Mouse (Mus musculus) hindlimb bud, embryonic 11.5 days (tissue): ENCODE results near the gene Pnmal1.
A peak's percentile ranks its signal among the peaks of the same experiment; 100 is the strongest.

Source experiments
- DNase-seq: peaks from one replicate; pipeline ENCODE4 v3.0.0-alpha.2; 2012; ENCODE audit warnings: low read depth, low spot score; ENCODE audit errors: extremely low spot score

The Pnmal1 gene

DNA sequence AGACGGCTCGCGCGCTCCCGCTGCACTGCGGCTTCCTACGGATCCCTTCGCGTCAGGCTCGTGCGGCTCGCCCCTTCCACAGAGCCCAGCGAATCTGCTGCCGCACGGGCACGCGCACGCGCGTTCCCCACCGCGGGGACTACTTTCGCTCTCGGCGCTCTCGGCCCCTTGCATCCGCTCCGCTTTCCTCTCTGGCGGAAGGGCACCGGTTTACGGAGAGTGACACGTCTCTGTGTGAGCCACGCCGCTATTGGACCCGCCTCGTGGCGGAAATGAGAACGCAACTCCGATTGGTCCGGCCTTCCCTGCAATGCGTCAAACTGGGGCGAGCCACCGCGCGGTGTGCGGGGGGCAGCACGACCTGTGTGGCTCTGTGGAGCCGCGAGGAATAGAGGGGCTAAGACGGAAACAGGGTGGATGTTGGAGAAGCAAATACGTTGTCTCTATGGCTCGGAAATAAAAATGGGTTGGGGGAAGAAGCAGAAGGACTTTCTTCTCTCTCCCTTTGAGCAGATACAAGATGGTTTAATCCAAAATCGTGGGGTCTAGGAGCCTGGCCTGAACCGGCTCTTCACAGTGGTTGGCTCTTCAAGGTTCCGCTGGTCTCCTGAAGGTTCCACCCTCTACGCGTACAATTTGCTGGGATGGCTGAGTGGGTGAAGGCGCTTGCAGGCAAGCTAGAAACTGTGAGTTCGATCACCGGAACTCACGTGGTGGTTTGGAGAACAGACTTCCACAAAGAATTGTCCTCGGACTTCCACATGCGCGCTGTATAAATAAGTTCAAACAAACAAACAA, 35.2 kb upstream of the Pnmal1 start, which contains the start of gene Calm3:
Gene Calm3, minus strand, starts transcription at position 78 of the 798 bp plus-strand sequence.
- peak; percentile 99 for DNase-seq

DNA sequence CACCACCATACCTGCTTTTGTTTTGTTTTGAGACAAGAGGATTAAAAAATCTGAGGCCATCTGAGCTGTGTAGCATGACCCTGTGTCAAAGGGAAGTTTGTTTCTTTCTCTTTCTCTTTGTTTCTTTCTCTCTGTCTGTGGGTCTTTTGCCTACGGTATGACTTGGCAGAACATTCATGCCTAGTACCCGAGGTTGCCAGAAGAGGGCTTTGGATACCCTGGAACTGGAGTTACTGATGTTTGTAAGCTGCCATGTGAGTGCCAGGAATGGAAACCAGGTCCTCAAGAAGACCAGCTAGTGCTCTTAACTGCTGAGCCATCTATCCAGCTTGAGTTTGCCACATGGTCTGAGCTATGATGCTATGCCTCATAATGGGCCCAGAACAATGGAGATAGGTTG, 31.1 kb upstream of the Pnmal1 start:
- no peak for DNase-seq

DNA sequence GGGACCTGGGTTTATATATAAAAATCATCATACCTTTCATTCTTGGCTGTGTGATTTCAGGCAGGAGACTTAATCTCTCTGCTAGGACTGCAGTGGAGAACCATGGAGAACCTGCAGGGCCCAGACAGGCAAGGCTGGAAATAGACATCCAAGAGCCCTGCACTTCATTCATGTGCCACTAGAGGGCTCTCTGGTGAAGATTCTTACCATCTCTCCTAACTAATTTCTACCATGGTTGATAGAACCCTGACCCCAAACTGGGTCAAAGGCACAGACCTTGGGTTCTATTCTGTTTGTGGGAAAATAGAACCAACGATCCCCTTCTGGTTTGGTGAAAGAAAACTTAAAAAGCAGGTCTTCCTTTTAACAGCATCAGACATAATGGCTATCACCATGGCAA, 28.6 kb upstream of the Pnmal1 start:
- DNase-seq: no peak

DNA sequence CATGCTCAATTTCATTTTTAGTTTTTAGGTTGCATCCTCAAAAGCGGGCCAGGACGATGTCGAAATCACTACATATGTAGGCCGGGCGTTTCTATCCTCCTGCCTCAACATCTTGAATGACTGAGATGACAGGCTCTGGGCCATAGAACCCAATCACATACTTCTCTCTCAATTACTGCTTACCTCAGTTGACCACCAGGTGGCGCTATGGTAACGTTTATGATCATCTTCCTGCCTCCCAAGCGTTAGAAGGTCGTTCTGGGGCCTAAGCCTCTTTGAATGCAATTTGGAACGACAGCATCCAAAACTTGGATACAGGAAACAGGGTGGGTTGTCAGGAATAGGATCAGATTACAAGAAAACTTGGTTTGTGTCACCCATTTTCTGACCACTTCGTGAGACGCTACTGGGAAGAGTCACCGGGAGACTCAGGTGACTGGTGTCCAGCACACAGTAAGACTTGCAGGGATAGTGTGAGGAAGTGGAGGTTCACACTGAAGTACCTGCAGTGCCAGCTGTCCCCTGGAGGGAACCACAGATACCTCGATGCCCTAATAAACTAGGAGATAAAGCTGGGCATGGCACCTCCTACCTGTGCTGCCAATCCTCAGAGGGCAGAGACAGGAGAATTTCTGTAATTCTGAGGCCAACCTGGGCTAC, 27.4 kb upstream of the Pnmal1 start:
- no peak for DNase-seq

DNA sequence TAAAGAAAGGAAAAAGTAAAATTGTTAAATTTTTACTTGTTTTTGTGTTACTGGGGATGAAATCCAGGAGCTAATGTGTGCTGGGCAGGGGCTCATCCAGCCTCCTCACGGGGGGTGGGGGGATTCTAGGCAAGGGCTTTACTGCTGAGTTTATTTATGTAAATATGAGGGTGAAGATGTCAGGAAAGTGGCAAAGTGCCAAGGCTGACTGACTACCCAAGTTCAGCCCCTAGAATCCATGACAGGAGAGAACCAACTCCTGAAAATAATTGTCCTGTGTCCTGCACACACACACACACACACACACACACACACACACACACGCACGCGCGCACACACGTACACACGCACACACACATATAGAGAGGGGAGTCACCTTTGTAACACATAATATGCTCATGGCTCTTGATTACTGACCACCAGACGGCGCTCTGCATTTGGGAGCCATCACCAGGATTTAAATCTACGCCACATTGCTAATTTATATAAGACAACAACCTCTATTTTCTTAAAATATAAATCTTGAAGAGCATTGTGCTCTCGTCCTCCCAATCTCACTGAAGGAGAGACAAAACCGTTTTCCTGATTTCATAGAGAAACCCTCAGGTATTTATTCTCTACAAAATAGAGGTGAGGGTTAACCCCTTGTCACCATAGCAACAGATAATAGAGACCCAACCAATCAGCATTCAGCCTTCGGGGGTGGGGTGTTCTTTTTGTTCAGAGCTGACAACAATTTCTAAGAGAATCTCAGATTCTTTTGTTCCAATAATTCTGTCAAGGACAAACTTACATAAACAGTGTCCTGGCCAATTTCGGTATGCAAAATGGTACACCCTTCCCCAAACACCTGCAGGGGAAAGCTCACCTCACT, 26.5 kb upstream of the Pnmal1 start:
- DNase-seq: no peak

DNA sequence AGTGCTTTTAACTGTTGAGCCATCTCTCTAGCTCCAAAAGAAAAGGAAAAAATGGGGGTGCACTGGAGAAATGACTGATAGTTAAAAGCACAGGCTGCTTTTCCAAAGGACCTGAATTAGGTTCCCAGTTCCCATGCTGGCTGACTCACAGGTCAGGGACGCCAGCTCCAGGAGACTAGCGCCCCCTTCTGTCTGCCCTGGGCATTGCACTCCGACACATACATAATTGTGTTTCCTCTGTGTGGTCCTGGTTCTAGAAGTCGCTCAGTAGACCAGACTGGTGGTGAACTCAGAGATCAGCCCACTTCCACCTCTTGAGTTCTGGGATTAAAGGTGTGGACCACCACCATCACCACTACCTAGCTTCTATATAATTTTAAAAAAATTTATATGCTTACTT, 22.2 kb upstream of the Pnmal1 start:
- DNase-seq: no peak

DNA sequence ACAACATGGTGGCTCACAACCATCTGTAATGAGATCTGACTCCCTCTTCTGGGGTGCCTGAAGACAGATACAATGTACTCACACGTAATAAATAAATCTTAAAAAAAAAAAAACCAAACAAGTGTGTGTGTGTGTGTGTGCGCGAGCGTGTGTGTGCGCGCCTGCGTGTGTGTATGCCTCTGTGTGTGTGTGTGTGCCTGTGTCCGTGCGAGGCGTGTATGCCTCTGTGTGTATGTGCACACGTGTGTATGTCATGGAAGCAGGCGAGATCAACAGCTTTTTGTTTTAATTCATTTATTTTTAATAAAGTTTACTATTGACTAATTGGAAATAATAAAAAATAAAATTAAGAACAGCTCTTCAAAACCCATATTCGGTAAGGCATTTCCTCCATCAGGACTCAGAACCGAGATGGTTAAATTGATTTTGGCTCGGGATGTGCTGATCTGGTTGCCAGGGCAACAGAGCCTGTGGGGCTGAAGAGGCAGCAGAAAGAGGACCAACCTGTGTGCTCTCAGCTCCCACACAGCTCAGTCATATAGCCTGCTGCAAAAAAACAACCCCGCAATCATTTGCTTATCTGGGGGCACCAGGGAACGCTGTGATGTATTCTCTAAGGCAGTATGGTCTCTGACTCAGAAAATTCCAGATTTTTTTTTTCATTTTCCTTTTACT, 21.2 kb upstream of the Pnmal1 start:
- DNase-seq: no peak

DNA sequence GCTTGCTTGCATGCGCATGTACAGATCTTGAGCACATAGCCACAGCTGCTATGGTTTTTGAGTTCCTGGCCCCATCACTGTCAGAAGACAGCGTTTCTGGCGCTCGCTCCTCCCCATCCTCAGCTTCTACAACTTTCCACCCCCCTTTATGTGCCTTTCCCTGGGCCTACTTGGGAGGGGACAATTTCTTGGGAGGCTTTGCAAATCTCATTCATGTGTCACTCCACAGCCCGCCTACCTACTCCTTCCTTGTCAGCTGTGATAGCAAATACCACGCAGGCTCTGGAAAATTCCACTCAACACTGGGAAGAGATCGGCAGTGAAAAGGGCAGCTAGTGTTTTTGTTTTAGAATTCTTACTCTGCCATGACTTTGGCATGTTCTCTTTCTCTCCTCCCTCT, 19.2 kb upstream of the Pnmal1 start:
- no peak for DNase-seq

DNA sequence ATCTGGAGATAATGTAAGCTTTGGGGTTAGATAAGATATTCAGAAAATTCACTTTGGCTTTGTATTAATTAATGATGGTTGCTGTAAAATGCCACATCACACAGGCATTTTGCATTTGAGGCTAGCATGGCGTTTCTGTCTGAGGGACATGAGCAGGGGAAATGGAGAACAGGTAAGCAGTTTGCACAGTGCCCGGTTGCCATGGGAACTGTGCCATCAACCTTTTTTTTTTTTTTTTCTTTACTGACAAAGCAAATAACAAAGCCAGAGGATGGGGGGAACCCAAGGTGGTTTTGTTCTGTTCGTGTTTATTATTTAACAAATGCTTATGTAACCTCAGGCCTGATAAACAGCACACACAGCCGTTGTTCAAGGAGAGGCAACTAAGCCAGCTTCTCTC, 16.6 kb upstream of the Pnmal1 start:
- DNase-seq: no peak

DNA sequence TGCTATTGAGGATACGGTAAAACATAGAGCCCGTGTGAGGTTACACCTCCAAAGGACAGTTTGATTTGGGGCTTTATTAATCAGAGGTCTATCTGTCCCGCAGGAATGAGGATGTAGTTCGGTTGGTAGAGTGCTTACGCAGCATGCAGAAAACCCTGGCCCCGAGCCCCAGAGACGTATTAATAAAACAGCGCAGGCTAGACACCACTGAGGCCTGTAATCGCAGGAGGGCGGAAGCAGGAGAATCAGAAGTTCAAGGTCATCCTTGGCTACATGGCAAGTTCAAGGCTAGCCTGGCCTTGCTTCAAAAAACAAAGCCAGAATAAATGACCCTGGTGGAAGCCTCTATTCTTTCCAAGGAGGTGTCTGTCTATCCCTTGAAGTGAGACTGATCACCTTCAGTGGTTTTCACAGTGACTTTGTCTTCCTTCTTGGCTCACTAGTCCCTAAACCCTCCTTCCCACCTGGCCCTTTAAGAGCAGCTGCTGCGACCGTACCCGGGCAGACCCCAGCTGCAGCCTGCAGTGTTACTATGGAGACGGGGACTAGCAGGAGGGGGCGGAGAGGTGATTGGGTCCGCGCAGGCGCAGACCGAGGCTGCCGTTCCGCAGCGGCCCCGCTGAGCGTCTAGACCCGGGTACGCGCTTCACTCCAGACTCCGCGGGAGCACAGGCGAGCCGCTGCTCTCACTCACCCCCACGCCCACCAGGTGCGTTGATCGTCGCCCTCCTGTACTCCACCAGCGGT, 15.2 kb upstream of the Pnmal1 start, which contains the start of gene Pnmal2:
Gene Pnmal2, plus strand, starts transcription at position 622 of the 747 bp plus-strand sequence.
- peak; percentile 60 for DNase-seq

DNA sequence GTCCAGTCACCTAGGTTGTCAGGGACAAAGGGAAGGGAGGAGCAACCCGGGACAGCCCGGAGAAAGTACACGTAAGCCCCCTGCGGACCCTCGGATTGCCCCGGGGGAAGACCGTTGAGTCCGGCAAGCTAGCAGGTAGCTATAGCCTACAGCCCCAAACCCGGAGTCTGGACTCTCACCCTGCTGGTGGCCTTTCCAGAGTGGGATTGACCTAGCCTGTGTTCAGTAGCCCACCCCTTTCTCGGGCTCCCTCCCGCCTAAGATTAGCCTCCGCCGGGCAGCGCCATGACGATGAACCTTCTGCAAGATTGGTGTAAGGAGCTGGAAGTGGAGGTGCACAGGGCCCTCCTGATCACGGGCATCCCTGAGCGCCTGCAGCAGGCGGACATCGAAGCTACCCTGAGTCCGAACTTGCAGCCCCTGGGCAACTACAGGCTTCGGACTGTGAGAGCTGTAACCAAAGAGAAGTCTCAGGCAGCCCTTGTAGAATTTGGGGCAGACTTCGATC, 14.6 kb upstream of the Pnmal1 start:
- DNase-seq: no peak

DNA sequence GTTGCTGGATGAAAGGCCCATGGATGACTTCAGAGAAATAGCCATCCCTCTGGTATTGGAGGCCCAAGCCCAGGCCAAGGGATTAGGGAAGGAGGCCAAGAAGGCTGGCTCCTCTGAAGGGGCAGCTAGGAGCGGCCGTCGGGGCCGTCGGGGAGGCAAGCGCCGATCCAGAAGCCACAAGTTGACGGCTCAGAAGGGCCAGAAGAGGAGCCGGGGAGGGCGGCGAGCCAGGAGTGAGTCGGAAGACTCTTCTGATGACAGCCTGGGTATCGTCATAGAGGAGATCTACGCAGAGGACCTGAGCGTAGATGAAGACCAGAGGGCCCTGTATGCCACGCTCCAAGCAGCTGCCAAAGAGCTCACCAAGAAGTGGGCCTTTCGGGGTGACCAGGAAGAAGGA, 14.1 kb upstream of the Pnmal1 start:
- DNase-seq: no peak

DNA sequence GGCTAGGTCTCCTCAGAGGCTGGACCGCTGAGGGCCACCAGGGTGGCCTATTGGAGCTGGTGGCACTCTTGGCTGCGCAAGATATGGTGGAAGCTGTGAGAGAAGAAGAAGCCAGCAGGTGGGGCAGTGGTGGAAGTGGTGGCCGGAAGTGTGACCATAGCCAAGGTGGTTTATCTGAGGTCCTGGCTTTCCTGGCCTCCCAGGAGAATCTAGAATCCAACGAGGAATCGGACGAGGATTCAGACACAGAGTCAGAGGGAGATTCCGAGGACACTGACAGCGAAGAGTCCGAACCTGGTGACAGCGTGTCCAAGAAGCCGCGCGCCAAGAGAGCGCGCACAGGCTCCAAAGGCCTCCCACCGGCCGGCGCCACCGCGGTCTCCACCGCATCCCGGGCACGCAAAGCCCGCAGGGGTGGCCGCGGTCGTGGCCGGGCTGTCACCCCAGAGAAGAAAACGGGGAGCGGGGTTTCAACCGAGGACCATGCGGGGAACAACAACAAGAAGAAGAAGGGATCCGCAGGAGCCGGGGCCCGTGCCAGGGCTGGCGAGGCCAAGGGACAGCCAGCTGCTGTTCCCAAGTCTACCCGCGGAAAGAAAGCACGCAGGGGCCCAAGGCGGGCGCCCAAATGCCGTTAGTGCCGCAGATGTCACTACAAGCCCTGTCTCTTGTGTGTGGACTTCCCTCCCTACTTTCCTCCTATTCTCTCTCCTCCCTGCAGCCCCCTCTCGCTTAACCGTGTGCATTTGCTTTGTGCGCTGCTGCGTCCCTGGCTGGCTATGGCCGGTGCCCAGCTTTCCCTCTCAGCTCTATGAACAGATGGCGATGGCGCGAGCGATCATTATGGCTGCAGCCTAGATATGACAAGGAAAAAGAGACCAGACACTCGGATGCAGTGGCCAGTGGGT, 12.8 kb upstream of the Pnmal1 start:
- DNase-seq: no peak

DNA sequence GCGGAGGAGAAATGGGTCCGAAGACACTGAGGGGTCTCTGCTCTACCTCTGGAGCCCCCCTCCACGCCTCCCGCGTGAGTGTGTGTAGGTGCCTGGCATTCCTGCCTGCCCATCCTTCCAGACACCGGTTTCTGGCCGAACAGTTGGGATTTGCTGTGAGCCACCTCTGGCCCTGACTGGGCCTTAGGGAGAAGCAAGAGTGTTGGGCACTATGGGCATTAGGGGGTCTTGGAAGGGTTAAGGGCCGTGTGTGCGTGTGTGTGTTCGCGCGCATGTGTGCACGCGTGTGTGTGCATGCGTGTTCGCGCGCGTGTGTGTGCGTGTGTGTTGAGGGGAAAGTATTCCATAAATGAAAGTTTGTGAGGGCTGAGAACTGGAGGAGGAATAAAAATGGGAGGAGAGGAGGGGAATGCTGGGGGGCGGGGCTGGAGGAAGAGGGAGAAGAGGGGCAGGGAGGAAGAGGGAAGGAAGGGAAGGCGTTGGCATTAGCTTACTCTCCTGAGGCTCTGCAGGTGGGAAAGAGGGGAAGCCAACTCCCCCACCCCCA, 12.1 kb upstream of the Pnmal1 start:
- no peak for DNase-seq

DNA sequence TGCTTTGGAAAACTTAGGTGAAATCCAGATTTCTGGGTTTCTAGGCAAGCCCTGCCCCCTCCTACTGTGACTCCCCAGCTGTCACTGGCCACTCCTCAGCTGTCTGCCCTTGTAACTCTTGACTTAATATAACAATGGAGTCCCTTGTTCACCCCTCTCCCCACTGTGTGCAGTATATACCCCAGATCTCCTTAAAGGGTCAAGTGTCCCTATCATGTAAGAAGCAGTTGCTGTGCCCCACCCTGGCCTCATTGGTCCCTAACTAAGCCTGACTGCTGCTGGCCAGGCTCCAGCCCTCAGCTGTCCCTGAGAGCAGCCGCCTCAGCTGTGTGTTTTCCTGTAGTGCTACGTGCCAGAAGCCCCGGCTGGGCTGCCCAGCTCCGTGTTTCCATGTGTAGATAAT, 11.5 kb upstream of the Pnmal1 start:
- DNase-seq: no peak

DNA sequence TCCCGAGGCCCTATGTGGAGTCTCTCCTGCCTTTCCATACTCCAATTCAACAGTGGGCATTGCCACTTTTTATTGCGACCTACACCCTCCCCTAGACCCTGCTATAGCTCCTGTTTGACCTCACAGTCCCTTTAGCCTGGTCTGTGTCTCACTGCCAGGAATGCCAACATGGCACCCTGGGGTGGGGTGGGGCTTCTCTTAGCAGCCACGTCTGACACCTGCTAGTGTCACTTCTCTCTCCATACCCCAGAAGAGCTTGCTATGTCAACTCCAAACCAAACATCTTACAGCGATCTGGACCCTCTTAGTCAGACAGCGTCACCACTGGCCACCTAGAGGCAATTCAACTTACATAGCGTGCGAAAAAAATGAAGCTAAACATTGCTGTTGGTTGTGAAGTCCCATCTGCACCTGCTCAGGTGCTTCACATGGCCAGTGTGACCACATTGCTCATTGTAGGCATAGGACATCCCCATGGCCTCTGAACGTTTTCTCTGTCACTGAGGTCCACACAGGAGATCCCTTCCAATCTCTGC, 10.5 kb upstream of the Pnmal1 start:
- DNase-seq: no peak

DNA sequence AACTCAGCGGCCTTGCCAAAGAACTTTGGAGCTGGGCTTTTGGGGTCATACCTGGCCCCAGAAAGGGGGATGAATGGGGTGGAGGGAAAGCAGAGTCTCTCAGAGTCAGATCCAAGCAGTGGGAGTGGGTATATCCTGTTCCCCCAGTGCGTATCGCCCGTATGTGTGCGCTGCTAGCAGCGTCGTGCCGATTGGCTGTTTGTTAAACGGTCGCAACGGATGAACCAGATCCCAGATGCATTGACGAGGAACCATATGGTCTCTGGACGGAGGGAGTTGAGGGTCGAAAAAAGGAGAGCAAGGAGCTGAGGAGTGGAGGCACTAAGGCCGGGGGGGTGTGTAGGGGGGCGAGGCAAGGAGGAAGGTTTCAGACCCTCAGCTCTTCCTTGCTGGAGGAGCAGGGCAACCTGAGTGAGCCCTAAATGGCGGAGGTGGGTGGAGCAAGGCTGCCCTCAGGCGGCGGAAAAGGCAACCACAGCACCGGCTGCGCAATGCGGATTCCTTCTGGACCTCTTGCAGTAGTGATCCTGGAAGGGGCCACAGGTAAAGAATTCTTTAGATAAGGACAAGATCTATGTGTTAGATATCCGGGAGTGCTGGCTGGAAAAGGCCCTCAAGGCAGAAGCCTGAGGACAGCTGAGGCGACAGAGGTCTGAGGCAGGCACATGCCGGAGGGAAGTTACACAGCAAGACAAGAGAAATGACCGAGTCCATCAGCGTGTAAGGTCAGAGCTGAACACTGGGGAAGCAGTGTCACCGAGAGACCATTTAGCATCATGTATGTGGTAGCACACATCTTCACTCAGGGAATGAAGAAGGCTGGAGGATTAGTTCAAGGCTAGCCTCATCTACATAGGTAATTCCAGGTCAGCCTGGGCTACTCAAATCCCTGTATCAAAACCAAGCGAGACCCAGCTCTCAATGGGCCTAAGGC, 9.3 kb upstream of the Pnmal1 start:
- DNase-seq: no peak
